Mouse (Mus musculus) heart, embryonic 12.5 days (tissue): ENCODE results near the gene Ceacam9. TPM values are rescaled to one million over a fixed set of nuclear protein-coding genes. Genes with fewer than 3 reads are reported as not detected.
A peak's percentile ranks its signal among the peaks of the same experiment; 100 is the strongest.
"Not testable (repeated sequence)": the region's sequence is repeated elsewhere in the genome, so short reads cannot be mapped to it uniquely, and the experiment has no call there.

Experiments used
- ATAC-seq: fragments of 200-750 bp; cut with Nextera tagmentation; 2 replicates; pipeline ENCODE4 v1.8.0; 2017; ENCODE audit warnings: moderate TSS enrichment, moderate library complexity; ENCODE audit not compliant: insufficient number of reproducible peaks, low FRiP score
- H3K27ac ChIP-seq: fragments of 300-500 bp; sonication (generic); 2 replicates; pipeline ENCODE4 v1.5.1; 2016; ENCODE audit warnings: mild to moderate bottlenecking, moderate library complexity; ENCODE audit not compliant: poor library complexity, severe bottlenecking
- H3K27me3 ChIP-seq: fragments of 300-500 bp; sonication (generic); replicated peaks from 2 replicates; pipeline ENCODE4 v1.6.1; 2016; ENCODE audit warnings: mild to moderate bottlenecking, moderate library complexity
- H3K36me3 ChIP-seq: fragments of 300-500 bp; sonication (generic); 2 replicates; pipeline ENCODE4 v1.6.1; 2016; ENCODE audit warnings: mild to moderate bottlenecking, moderate library complexity
- H3K4me1 ChIP-seq: fragments of 300-500 bp; sonication (generic); replicated peaks from 2 replicates; pipeline ENCODE4 v1.6.1; 2016; ENCODE audit warnings: mild to moderate bottlenecking
- H3K4me2 ChIP-seq: fragments of 300-500 bp; sonication (generic); 2 replicates; pipeline ENCODE4 v1.6.1; 2016; ENCODE audit warnings: mild to moderate bottlenecking, moderate library complexity
- H3K4me3 ChIP-seq: fragments of 300-500 bp; sonication (generic); 2 replicates; pipeline ENCODE4 v1.5.1; 2016; ENCODE audit warnings: mild to moderate bottlenecking
- H3K9ac ChIP-seq: fragments of 300-500 bp; sonication (generic); 2 replicates; pipeline ENCODE4 v1.6.1; 2016; ENCODE audit warnings: mild to moderate bottlenecking, moderate library complexity
- H3K9me3 ChIP-seq: fragments of 300-500 bp; sonication (generic); replicated peaks from 2 replicates; pipeline ENCODE4 v1.6.1; 2016; ENCODE audit warnings: mild to moderate bottlenecking, moderate library complexity
- WGBS: fragments of 180-500 bp; shearing (Covaris S2); methylation state at CpG from one replicate; pipeline ENCODE4 v1.1.7; 2016; 5-methylcytosine and 5-hydroxymethylcytosine counted together
- polyA plus RNA-seq: library from polyadenylated mRNA; unstranded; fragments of >200 nt; fragmentation: Nextera tagmentation; extraction: Ambion mirVana; gene quantifications from 2 replicates; pipeline ENCODE4 v1.2.1, GENCODE M21; 2016

Ceacam9 gene
- polyA plus RNA-seq: not detected in 2 replicates

DNA sequence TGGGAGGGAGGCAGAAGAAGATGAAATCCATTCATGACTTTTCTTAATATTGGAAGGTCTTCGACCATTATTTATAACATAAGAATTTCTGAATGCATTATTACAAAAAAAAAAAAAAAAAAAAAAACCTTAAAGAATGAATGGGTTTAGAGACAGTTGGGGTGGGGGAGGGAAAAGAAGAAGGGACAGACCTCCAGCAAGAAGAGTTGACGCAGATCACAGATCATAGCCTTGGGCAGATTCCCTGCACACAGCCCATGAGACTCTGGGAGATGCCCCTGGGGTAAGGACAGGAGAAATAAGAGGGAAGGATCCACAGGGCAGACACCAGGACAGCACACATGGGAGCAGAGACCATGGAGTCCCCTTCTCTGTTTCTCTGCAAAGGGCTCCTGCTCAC is at the start of gene Ceacam9:
Gene Ceacam9 (plus strand): TSS at position 301 of the 400 bp plus-strand sequence.
- Histone ChIP-seq H3K27me3 (peaks cover 5% of the 10 kb centered on the region; the same call in 1 of the 2 replicates), H3K4me1 (peaks cover under 1% of the 10 kb centered on the region), H3K9me3 (no peaks in the 10 kb centered on the region), H3K9ac (no peak within 1 kb of the TSS), H3K4me2 (no peak within 1 kb of the TSS), H3K4me3 (no peak within 1 kb of the TSS), H3K36me3 (no peaks in the 10 kb centered on the region), H3K27ac (no peak within 1 kb of the TSS)
- no peak for ATAC-seq
- 82% methylated on average over 2 of the region's 2 CpGs for WGBS

DNA sequence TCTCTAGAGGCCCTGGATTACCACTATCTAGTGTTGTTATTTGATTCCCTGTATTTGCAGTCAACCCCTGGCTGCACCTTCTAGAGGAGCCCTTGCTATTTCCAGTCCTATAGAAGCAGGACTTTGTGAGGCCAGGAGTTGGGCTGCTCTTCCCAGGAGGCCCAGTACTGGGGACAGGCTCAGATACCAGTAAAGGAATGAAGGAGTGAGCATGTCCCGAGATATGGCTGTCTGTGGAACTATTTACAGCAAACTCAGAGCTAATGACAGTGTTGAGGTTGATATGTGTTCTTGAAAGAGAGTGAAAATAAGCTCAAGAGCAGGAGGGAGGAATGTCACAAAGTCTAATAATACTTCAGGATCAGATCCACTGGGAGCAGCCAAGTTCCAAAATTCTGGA is 47.9 kb upstream of the Ceacam9 start:
- Histone ChIP-seq H3K36me3 (no peaks in the 10 kb centered on the region), H3K9ac (no peak overlapping the region), H3K9me3 (no peaks in the 10 kb centered on the region), H3K4me3 (no peak overlapping the region), H3K27me3 (no peaks in the 10 kb centered on the region), H3K4me1 (peaks cover 32% of the 10 kb centered on the region), H3K27ac (peak overlapping the region; percentile 89), H3K4me2 (peak overlapping the region; percentile 10; the same call in 1 of the 2 replicates)
- ATAC-seq: peak; percentile 68; the same call in 1 of the 2 replicates
- 17% methylated on average over 1 of the region's 1 CpGs for WGBS

DNA sequence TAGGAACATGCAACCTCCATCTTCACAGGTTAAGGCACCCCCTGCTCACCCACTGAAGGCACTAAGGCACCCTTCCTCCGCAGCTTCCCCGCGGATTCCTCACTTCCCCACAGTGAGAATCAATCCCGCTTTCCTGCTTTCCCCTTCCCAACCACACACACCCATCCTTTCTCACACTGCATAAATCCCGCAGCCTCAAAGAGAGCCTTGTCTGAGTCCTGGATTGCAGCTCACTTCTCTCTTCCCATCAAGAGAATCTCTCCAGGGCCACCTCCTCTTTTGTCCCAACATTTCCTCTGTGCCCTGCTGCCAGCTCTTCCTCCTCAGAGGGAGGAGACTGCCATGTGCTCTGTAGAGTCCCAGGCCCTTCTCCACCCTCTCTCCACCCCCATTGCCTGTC is 47.0 kb upstream of the Ceacam9 start:
- H3K4me1 ChIP-seq: peaks cover 37% of the 10 kb centered on the region
- 38% methylated on average over 5 of the region's 5 CpGs for WGBS
- not testable (repeated sequence) for H3K4me3 ChIP-seq, H3K9ac ChIP-seq, ATAC-seq, H3K4me2 ChIP-seq, H3K27me3 ChIP-seq, H3K9me3 ChIP-seq, H3K36me3 ChIP-seq
- peak overlapping the region; percentile 89 for H3K27ac ChIP-seq

DNA sequence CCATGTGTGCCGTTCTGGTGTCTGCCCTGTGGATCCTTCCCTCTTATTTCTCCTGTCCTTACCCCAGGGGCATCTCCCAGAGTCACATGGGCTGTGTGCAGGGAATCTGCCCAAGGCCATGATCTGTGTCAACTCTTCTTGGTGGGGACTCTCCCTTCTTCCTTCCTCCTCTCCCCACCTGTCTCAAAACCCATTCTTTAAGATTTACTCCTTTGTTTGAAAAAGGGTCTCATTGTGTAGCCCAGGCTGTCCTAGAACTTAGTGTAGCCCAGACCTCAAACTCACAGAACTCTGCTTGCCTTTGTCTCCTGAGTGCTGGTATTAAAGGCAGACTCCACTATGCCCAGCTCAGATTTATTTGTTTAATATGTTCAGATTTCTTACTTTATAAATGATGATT is 46.1 kb upstream of the Ceacam9 start, which contains the start of gene Ceacam15:
Gene Ceacam15 (minus strand): TSS at position 101 of the 400 bp plus-strand sequence.
- H3K27ac ChIP-seq: peak within 1 kb of the TSS; percentile 89
- ATAC-seq: no peak
- peaks cover 37% of the 10 kb centered on the region for H3K4me1 ChIP-seq
- no peak within 1 kb of the TSS for H3K4me2 ChIP-seq
- H3K36me3 ChIP-seq: no peaks in the 10 kb centered on the region
- no peaks in the 10 kb centered on the region for H3K9me3 ChIP-seq
- 67% methylated on average over 1 of the region's 1 CpGs for WGBS
- H3K9ac ChIP-seq: no peak within 1 kb of the TSS
- no peak within 1 kb of the TSS for H3K4me3 ChIP-seq
- no peaks in the 10 kb centered on the region for H3K27me3 ChIP-seq

DNA sequence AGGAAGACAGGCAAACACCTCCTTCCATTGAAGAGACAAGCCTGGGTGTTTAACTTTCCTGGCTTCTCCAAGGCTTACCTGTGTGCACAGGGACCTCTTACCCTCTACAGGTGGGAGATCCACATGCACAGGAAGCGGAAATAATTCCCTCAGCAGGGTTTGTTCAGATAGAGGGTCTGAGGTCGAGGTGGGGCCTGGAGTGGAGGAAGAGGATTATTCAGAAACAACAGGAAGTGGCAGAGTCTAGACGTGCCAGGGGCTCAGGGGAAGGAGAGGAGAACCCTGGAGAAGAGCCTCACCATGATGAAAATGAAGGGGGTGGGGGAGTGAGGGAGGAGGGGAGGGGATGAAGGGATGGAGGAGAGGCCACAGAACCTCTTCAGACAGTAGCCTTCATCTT is 41.5 kb upstream of the Ceacam9 start:
- WGBS: 41% methylated on average over 3 of the region's 3 CpGs

DNA sequence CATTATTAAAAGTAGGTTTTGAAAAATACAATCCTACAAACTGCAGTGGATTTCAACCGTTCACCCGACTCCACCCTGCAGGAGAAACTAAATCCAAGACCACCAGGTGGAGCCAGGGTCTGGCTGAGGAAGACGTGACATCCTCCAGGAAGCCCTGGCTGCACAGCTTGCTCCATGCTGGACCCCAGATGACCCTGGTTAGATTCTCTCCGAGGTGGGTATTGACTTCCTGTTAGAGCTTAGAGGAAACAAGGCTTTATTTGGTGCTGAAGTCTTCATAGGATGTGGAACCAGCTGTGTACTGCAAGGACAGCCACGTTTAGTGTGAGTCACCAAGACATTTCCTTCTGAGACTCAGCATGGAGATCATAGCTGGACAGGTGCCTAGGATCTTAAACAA is 32.5 kb upstream of the Ceacam9 start:
- Histone ChIP-seq H3K4me3 (no peak overlapping the region), H3K9ac (no peak overlapping the region), H3K27ac (no peak overlapping the region), H3K4me2 (no peak overlapping the region), H3K4me1 (no peaks in the 10 kb centered on the region), H3K9me3 (peaks cover 13% of the 10 kb centered on the region), H3K36me3 (no peaks in the 10 kb centered on the region), H3K27me3 (no peaks in the 10 kb centered on the region)
- ATAC-seq: no peak
- whole genome bisulfite sequencing: 59% methylated on average over 5 of the region's 5 CpGs

More for the DNA sequence above, 41.5 kb upstream of the Ceacam9 start:
- not testable (repeated sequence) for H3K9ac ChIP-seq, H3K9me3 ChIP-seq, H3K4me2 ChIP-seq, H3K4me3 ChIP-seq, H3K4me1 ChIP-seq, H3K36me3 ChIP-seq, H3K27ac ChIP-seq, H3K27me3 ChIP-seq, ATAC-seq

DNA sequence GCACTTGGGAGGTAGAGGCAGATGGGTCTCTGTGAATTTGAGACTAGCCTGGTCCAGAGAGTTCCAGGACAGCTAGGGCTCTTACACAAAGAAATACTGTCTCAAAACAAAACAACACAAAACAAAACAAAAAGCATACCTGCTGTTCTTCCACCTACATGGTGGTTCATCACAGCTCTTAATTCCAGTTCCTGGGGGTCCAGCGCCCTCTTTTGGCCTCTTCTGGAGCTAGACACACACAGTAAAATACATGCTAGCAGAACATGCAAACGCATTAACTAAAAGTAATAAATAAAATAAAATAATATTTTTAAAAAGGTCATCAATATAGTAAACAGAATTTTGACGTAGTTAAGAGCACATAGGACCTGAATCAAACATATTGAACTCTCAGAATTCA is 26.7 kb upstream of the Ceacam9 start:
- 37% methylated on average over 3 of the region's 3 CpGs for WGBS
- no peak for ATAC-seq
- Histone ChIP-seq H3K4me2 (no peak overlapping the region), H3K9ac (no peak overlapping the region), H3K4me3 (no peak overlapping the region), H3K36me3 (no peaks in the 10 kb centered on the region), H3K27ac (no peak overlapping the region), H3K9me3 (peaks cover 7% of the 10 kb centered on the region; the same call in 1 of the 2 replicates), H3K27me3 (no peaks in the 10 kb centered on the region), H3K4me1 (no peaks in the 10 kb centered on the region)

DNA sequence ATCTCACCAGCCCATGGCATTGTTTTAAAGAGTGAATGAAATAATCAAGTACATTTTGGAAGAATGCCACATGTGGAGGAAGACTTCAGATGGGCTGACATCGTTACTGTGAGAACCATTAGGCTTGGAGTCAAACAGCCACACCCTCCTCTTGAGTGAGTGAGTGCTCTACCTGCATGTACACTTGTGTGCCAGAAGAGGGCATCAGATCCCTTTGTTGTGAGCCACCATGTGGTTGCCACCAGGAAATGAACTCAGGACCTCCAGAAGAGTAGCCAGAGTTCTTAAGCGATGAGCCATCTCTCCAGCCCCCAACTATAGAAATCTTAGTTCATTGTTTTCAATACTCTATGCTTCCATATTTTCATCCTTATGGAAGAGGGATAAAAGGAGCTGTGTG is 22.7 kb upstream of the Ceacam9 start:
- WGBS: 47% methylated on average over 2 of the region's 2 CpGs
- ATAC-seq: no peak
- no peaks in the 10 kb centered on the region for H3K36me3 ChIP-seq
- no peak overlapping the region for H3K9ac ChIP-seq
- H3K27me3 ChIP-seq: no peaks in the 10 kb centered on the region
- no peak overlapping the region for H3K27ac ChIP-seq
- no peak overlapping the region for H3K4me3 ChIP-seq
- H3K4me2 ChIP-seq: no peak overlapping the region
- H3K9me3 ChIP-seq: no peaks in the 10 kb centered on the region
- H3K4me1 ChIP-seq: no peaks in the 10 kb centered on the region; the same call in 1 of the 2 replicates

DNA sequence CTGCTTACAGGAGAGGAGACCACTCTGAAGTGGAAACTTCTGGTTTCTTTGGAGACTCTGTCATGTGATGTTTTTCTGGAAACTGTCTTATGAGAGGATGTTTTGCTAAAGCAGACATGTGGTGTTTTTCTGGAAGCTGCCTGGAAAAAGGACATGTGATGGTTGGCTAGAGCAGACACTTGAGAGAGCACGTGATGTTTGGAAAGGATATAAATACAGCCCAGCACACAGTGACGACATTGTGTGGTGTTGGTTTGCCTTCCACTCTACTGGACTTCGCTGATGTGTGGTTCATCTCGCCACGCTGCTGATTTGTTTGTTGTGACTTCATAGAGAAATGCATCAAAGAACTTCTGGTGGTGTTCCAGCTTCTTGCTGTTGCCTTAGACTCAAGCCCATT is 21.1 kb upstream of the Ceacam9 start:
- Histone ChIP-seq H3K9me3 (no peaks in the 10 kb centered on the region), H3K27me3 (no peaks in the 10 kb centered on the region), H3K36me3 (no peaks in the 10 kb centered on the region), H3K4me1 (no peaks in the 10 kb centered on the region; the same call in 1 of the 2 replicates), H3K4me3 (no peak overlapping the region), H3K27ac (no peak overlapping the region), H3K4me2 (no peak overlapping the region), H3K9ac (no peak overlapping the region)
- peak; percentile 64 for ATAC-seq
- 45% methylated on average over 5 of the region's 5 CpGs for WGBS

DNA sequence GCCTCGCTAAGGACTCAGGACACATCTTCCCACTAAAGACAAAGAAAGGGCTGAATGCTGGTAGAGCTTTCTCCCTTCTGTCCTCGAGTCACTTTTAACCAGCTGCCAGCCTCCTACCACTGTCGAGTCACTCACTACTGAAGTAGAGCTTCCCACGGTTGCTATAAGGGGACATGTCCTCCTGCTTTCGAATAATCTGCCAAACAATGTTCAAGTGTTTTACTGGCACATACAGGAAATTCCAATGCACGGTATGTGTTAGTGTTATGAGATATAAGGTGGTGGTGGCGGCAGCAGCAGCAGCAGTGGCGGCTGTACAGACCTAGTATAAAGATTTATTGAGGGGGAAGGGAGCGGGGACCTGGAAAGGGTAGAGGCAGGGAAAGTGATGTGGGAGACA is 15.3 kb upstream of the Ceacam9 start:
- Histone ChIP-seq H3K27ac (peak overlapping the region; percentile 83), H3K4me2 (peak overlapping the region; percentile 22), H3K27me3 (no peaks in the 10 kb centered on the region), H3K9me3 (no peaks in the 10 kb centered on the region), H3K9ac (no peak overlapping the region), H3K4me3 (no peak overlapping the region), H3K4me1 (peaks cover 35% of the 10 kb centered on the region), H3K36me3 (no peaks in the 10 kb centered on the region)
- peak; percentile 67; the same call in 1 of the 2 replicates for ATAC-seq
- 19% methylated on average over 9 of the region's 9 CpGs for WGBS

DNA sequence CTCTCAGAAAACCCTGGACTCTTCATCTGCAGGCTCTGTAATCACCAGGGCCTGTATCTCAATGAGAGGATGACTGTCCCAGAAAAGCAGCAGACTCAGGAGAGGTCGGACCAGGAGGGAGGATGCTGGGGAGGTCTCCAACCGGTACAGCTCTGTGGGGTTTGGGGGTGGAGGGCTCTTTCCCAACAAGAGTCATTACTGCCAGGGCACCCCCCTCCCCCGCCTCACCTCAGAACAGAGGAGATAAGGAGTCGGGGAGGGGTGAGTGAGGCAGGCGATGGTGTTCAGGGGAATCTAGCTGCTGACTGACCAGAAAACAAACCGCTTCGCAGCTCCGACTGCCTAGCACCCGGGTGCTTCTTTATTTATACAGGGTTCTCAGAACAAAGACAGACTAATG is 13.5 kb upstream of the Ceacam9 start:
- Histone ChIP-seq H3K27me3 (no peaks in the 10 kb centered on the region), H3K4me1 (peaks cover 35% of the 10 kb centered on the region), H3K4me2 (peak overlapping the region; percentile 18; the same call in 1 of the 2 replicates), H3K9ac (no peak overlapping the region), H3K9me3 (no peaks in the 10 kb centered on the region), H3K27ac (0 out of 2 replicates have a peak overlapping the region, but pooled peaks have one; percentile 17), H3K36me3 (no peaks in the 10 kb centered on the region), H3K4me3 (no peak overlapping the region)
- peak; percentile 58; the same call in 1 of the 2 replicates for ATAC-seq
- 16% methylated on average over 9 of the region's 9 CpGs for WGBS

DNA sequence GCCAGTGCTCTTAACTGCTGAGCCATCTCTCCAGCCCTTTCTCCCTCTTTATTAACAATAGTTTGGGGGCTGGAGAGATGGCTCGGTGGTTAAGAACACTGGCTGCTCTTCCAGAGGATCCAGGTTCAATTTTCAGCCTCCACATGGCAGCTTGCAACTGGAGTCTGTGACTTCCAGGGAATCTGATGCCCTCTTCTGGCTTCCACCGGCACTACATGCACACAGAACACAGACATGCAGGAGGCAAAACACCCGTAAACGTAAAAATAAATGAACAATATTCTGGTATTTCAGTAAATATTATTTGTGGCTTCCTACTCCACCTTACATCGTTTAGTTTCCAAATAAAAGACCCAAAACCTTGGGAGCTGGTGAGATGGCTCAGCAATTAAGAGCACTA is 11.1 kb upstream of the Ceacam9 start:
- Histone ChIP-seq H3K4me2 (no peak overlapping the region), H3K4me3 (no peak overlapping the region), H3K36me3 (no peaks in the 10 kb centered on the region), H3K9ac (no peak overlapping the region), H3K9me3 (no peaks in the 10 kb centered on the region; the same call in 1 of the 2 replicates), H3K4me1 (peaks cover 35% of the 10 kb centered on the region), H3K27ac (no peak overlapping the region), H3K27me3 (no peaks in the 10 kb centered on the region)
- ATAC-seq: no peak
- WGBS: 66% methylated on average over 5 of the region's 5 CpGs
